Mouse (Mus musculus) heart, postnatal 10 days (tissue): Measurements from ENCODE around the gene 1700067K01Rik. TPM values are rescaled to one million over a fixed set of nuclear protein-coding genes. Genes with fewer than 3 reads are reported as not detected.
A peak's percentile ranks its signal among the peaks of the same experiment; 100 is the strongest.
"Not testable (repeated sequence)": the region's sequence is repeated elsewhere in the genome, so short reads cannot be mapped to it uniquely, and the experiment has no call there.

Experiments
- DNase-seq, 2 experiments: peaks; one replicate each; pipeline ENCODE4 v3.0.0; 2021
- intact Hi-C: fragments of 180-260 bp; cut with DNase I; formaldehyde crosslinking; loops from one replicate; pipeline ENCODE4 v1.15.1; 2025
- total RNA-seq, 2 experiments: library from RNA; stranded (reverse); gene quantifications; 2 replicates each; pipeline ENCODE4 v1.2.3; 2021

Gene 1700067K01Rik
- total RNA-seq, 2 experiments from 2014 or later: not detected

DNA sequence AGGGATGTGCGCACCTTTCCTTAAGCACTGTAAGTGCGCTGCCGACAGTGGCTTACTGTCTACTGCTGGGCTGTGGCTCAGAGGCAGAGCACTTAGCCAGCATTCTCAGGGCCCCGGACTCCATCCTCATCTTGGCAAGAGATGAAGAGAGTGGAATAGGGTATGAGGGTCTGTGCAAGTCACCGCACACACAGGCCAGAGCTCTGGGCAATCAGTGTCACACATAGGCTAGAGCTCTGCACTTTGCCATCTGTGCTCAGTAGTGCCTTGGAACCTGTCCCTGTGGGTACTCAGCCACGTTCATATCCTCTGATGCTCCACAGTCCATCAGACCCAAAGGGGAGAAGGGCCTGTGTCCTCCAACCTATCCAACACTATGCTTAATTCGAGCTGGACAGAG is 19.8 kb upstream of the 1700067K01Rik start:
- intact Hi-C loops: no loop called here
- no peak for DNase-seq

DNA sequence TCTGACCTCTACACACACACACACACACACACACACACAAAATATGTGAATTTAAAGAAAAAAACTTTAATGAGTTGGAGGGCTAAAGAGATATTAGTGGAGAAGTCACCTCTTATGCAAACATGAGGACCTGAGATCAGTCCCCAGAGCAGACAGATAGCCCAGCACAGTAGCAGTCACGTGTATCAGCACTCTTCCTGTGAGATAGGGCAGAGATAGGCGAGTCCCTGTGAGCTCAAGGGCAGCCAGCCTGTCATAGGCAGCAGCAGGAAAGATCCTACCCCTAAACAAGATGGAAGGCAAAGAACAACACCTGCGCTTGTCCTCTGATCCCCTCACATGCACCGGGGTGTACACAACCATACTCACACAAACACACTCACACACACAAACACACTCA is 18.9 kb upstream of the 1700067K01Rik start:
- no peak for DNase-seq

GRCm38 (mm10) chr8:83983222-83983621 is 18.1 kb upstream of the 1700067K01Rik start:
- intact Hi-C loops, DNase-seq: not testable (repeated sequence)

More for the DNA sequence above, 18.9 kb upstream of the 1700067K01Rik start:
- intact Hi-C loops: no loop called here

GRCm38 (mm10) chr8:83989243-83989642 is 12.1 kb upstream of the 1700067K01Rik start:
- no peak for DNase-seq
- intact Hi-C loops: no loop called here

DNA sequence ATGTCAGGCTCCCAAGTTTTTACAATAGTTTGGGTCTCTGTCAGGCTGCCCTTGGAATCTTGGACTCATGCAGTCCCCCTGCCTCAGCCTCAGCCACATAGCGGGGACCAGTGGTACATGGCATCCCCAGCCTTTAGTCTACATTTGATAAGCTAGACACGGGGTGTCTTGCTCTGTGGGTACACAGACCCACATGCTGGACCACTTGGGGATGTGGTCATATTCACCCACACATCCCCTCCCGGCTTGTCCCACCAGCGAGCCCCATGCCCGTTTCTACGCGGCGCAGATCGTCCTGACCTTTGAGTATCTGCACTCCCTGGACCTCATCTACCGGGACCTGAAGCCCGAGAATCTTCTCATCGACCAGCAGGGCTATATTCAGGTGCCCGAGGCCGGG is 11.1 kb upstream of the 1700067K01Rik start:
- DNase-seq: no peak
- intact Hi-C loops: no loop called here

DNA sequence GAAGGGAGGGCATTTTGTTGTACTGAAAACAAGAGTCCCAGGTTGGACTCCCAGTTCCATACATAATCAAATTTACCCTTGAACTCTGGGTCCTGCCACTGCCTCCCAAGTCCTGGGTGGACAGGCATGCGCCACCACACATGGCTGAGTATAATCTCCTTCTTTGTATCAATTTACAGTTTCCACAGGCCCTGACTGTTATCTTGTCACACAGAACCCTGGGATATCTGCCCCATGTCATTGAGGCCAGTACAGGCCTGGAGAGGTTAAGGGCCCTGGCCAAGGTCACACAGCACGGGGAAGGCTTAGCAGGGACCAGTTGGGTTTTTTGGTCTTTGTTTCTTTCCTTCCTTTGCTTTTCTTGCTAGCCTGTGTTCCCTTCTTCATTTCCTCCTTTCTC is 8.8 kb upstream of the 1700067K01Rik start:
- DNase-seq: no peak
- intact Hi-C loops: no loop called here

DNA sequence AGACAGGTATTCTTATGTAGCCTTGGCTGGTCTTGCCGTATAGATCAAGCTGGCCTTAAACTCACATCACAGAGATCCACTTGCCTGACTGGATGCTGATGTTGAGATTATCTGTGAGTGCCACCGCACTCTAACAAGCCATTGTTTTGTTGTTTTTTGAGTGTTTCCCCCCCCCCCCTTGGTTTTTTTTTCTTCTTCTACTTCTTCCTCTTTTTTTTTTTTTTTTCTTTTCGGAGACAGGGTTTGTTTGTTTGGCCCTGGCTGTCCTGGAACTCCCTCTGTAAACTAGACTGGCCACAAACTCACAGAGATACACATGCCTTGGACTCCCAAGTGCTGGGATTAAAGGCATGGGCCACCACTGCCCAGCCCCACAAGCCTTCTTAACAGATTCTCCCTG is 7.3 kb upstream of the 1700067K01Rik start:
- DNase-seq: no peak
- intact Hi-C loops: no loop called here

DNA sequence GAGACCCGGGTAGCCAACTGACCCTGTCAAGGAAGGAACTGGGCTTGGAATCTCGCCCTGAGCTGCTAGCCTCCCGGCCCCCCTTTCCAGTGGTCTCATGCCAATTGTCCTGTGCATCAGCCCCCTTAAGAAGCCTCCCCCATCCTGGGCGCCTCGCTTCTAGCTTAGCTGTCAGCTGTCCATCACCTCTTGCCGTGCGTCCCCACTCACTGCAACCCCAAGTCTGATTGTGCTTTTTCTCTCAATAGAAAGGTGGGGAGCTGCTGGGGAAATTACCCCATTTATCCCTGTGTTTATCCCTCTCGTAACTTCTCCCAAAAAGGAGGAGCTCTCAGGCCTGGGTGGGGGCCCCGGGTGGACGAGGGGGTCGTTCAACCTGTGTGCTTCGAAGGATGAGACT is 5.3 kb upstream of the 1700067K01Rik start:
- DNase-seq: peak in 1 of 2 experiments; percentile 34
- intact Hi-C loops: loop anchor here (2.0 to 5.0 kb wide), 2 partner anchors 23 to 39 kb away; partner anchors contain the start of genes Asf1b, Gm10644 and Prkaca

GRCm38 (mm10) chr8:83996567-83997505 is 4.5 kb upstream of the 1700067K01Rik start:
- intact Hi-C loops: loop anchor here (2.0 to 5.0 kb wide), 2 partner anchors 24 to 40 kb away; partner anchors contain the start of genes Asf1b, Gm10644 and Prkaca
- peak; percentile 89 to 93 for DNase-seq

- intact Hi-C loops: loop anchor here (2.0 to 5.0 kb wide), 2 partner anchors 25 to 40 kb away; partner anchors contain the start of genes Asf1b, Gm10644 and Prkaca
- DNase-seq: peak; percentile 56 to 66
Observed at GRCm38 (mm10) chr8:83997511-83998141, 3.7 kb upstream of the 1700067K01Rik start, which contains the start of gene Samd1. TSS of gene Samd1 (plus strand) at chr8:83997672.

DNA sequence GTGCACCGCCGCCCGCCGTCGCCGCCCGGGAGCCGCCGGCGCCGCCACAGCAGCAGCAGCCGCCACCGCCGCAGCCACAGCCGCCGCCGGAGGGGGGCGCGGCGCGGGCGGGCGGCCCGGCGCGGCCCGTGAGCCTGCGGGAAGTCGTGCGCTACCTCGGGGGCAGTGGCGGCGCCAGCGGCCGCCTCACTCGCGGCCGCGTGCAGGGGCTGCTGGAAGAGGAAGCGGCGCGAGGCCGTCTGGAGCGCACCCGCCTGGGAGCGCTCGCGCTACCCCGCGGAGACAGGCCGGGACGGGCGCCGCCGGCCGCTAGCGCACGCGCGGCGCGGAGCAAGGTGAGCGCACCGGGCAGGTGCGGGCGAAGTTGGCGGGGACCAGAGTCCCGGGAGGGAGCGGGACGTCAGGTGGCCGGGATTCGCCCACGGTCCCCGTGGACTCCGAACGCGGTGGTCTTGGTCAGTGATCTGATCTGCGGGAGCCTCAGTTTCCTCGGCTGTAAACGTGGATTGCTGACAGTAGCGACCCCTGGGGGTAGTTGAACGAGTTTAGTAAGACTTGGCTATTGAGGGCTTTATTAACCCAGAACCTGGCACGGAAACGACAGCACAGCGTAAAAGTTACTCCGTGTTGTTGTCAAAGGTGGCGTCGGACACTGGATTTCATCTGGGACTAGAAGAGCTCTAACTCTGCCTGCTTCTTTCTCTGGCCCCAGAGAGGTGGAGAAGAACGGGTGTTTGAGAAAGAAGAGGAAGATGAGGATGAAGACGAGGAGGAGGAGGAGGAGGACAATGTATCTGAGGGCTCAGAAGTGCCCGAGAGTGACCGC is 2.9 kb upstream of the 1700067K01Rik start:
- intact Hi-C loops: loop anchor here (5.0 kb wide), 1 partner anchor 41 kb away; the partner anchor contains the start of genes Asf1b and Gm10644
- DNase-seq: peak; percentile 57 to 68

DNA sequence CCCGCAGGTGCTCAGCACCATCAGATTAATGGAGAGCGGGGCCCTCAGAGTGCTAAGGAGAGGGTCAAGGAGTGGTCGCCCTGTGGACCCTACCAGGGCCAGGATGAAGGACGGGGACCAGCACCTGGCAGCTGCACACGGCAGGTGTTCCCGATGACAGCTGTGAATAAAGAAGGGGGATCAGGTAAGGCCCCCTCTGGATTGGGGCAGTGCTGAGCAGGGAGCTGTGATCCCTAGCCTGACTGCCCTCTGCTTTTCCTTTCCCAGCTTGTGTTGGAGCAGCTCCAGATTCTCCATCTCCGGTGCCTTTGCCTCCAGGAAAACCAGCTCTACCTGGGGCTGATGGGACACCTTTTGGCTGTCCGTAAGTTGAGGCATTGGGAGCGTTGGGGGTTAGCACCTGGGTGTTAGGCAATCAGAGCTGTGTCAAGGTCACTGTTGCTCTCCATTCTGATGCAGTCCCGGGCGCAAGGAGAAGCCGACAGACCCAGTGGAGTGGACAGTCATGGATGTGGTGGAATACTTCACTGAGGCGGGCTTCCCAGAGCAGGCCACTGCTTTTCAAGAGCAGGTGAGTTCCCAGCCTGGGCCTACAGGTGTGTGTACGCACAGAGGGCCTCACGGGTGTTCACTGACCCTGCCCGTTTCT is 2.1 kb upstream of the 1700067K01Rik start:
- intact Hi-C loops: loop anchor here (5.0 kb wide), 1 partner anchor 42 kb away; the partner anchor contains the start of genes Asf1b and Gm10644
- no peak for DNase-seq

DNA sequence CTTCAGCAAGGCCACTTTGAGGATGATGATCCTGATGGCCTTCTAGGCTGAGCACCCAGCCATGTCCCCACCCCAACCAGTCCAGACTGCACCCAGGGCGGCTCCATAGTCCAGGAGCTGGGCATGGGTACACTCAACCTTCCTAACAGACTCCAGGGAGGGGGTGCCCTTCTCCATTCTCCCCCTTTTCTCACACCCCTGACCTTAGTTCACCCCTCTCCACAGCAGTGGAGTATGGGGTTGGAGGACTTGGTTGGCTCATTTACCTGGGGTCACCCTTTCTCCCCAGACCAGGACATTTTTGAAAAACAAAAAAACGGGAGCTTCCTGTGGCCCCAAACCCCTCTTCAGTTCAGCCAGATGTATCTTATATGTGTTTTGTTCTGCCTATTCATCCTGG is 1.5 kb upstream of the 1700067K01Rik start:
- intact Hi-C loops: loop anchor here (5.0 kb wide), 1 partner anchor 43 kb away; the partner anchor contains the start of genes Asf1b and Gm10644
- no peak for DNase-seq

- intact Hi-C loops: no loop called here
- DNase-seq: no peak
Observed at GRCm38 (mm10) chr8:84002957-84003611, 1.8 kb downstream of the 1700067K01Rik start.

GRCm38 (mm10) chr8:84003612-84004246 is 2.4 kb downstream of the 1700067K01Rik start:
- no peak for DNase-seq
- intact Hi-C loops: no loop called here

GRCm38 (mm10) chr8:84004533-84005201 is 3.4 kb downstream of the 1700067K01Rik start:
- intact Hi-C loops: loop anchor here (5.0 kb wide), 1 partner anchor 63 kb away; the partner anchor contains the start of genes Gm10643 and Rfx1

GRCm38 (mm10) chr8:84005502-84005901 is 4.2 kb downstream of the 1700067K01Rik start:
- not testable (repeated sequence) for DNase-seq
- intact Hi-C loops: loop anchor here (5.0 kb wide), 1 partner anchor 62 kb away; the partner anchor contains the start of genes Gm10643 and Rfx1

More at GRCm38 (mm10) chr8:84004533-84005201, 3.4 kb downstream of the 1700067K01Rik start:
- DNase-seq: peak; percentile 94 to 95

DNA sequence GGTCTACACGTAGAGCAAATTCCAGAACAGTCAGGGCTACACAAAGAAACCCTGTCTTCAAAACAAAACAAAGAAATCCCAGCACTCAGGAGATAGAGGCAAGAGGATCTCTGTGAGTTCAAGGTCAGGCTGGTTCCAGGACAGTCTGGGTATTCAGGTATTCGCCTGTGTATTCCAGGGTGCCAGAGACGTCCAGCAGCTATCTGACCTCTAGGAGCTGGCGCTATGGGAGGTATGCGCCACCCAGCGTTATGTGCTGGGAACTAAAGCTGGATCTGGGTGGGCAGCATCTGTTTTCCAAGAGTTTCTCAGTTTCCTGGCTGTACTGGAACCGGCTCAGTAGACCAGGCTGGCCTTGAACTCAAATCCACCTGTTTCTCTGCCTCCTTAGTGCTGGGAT is 7.1 kb downstream of the 1700067K01Rik start:
- intact Hi-C loops: loop anchor here (5.0 kb wide), 1 partner anchor 59 kb away; the partner anchor contains the start of genes Gm10643 and Rfx1

More for the DNA sequence above, 7.1 kb downstream of the 1700067K01Rik start:
- DNase-seq: no peak
